Mouse (Mus musculus): Measurements from ENCODE around the gene Rpl19. TPM values are rescaled to one million over a fixed set of nuclear protein-coding genes. Genes with fewer than 3 reads are reported as not detected.

The Rpl19 gene
- polyA plus RNA-seq, 1 experiment from 2014 or later: 1,244 TPM

GRCm38 (mm10) chr11:97997387-97997960 is 29.0 kb upstream of the Rpl19 start:
- H3K27me3 ChIP-seq (ENCODE audit: control insufficient read depth, insufficient read depth, low read length): peaks cover 16% of the 10 kb centered on the region
- H3K9ac ChIP-seq (ENCODE audit: low read length): no peak overlapping the region
- H3K9me3 ChIP-seq (ENCODE audit: control insufficient read depth, low read length): no peaks in the 10 kb centered on the region
- DNase-seq (ENCODE audit: low spot score) (no peak), ATAC-seq (ENCODE audit: insufficient number of reproducible peaks, low FRiP score, low TSS enrichment, low read depth) (no peak)
- no peak overlapping the region for H3K4me3 ChIP-seq (ENCODE audit: low read depth, low read length)
- H3K4me1 ChIP-seq (ENCODE audit: control insufficient read depth, insufficient read depth, low read length): peaks cover 24% of the 10 kb centered on the region; the same call in 1 of the 2 replicates
- H3K27ac ChIP-seq (replicated peaks; ENCODE audit: low read depth, low read length): no peak overlapping the region
- H3K36me3 ChIP-seq (ENCODE audit: control insufficient read depth, insufficient read depth, low read length): no peaks in the 10 kb centered on the region
- no peak overlapping the region for H3K4me2 ChIP-seq (ENCODE audit: low read depth, severe bottlenecking)
- WGBS: 81% methylated on average over 8 of the region's 8 CpGs

GRCm38 (mm10) chr11:97998074-97998793 is 28.3 kb upstream of the Rpl19 start:
- H3K36me3 ChIP-seq (ENCODE audit: control insufficient read depth, insufficient read depth, low read length): no peaks in the 10 kb centered on the region
- H3K4me2 ChIP-seq (ENCODE audit: low read depth, severe bottlenecking): no peak overlapping the region
- no peak overlapping the region for H3K9ac ChIP-seq (ENCODE audit: low read length)
- no peak for DNase-seq (ENCODE audit: low spot score)
- WGBS: 80% methylated on average over 11 of the region's 11 CpGs
- no peak for ATAC-seq (ENCODE audit: insufficient number of reproducible peaks, low FRiP score, low TSS enrichment, low read depth)
- H3K4me3 ChIP-seq (ENCODE audit: low read depth, low read length): no peak overlapping the region
- H3K9me3 ChIP-seq (ENCODE audit: control insufficient read depth, low read length): no peaks in the 10 kb centered on the region
- peaks cover 16% of the 10 kb centered on the region for H3K27me3 ChIP-seq (ENCODE audit: control insufficient read depth, insufficient read depth, low read length)
- no peak overlapping the region for H3K27ac ChIP-seq (replicated peaks; ENCODE audit: low read depth, low read length)
- H3K4me1 ChIP-seq (ENCODE audit: control insufficient read depth, insufficient read depth, low read length): peaks cover 29% of the 10 kb centered on the region

- H3K27ac ChIP-seq (replicated peaks; ENCODE audit: low read depth, low read length): no peak overlapping the region
- H3K36me3 ChIP-seq (ENCODE audit: control insufficient read depth, insufficient read depth, low read length): no peaks in the 10 kb centered on the region
- ATAC-seq (ENCODE audit: insufficient number of reproducible peaks, low FRiP score, low TSS enrichment, low read depth) (no peak), DNase-seq (ENCODE audit: low spot score) (no peak)
- WGBS: 73% methylated on average over 7 of the region's 7 CpGs
- H3K9me3 ChIP-seq (ENCODE audit: control insufficient read depth, low read length): no peaks in the 10 kb centered on the region
- peaks cover 16% of the 10 kb centered on the region for H3K27me3 ChIP-seq (ENCODE audit: control insufficient read depth, insufficient read depth, low read length)
- H3K9ac ChIP-seq (ENCODE audit: low read length): no peak overlapping the region
- H3K4me3 ChIP-seq (ENCODE audit: low read depth, low read length): no peak overlapping the region
- peaks cover 29% of the 10 kb centered on the region for H3K4me1 ChIP-seq (ENCODE audit: control insufficient read depth, insufficient read depth, low read length)
- no peak overlapping the region for H3K4me2 ChIP-seq (ENCODE audit: low read depth, severe bottlenecking)
These were observed 27.5 kb upstream of the Rpl19 start for GRCm38 (mm10) chr11:97998898-97999608.

- Histone ChIP-seq H3K36me3 (ENCODE audit: control insufficient read depth, insufficient read depth, low read length) (no peaks in the 10 kb centered on the region), H3K9ac (ENCODE audit: low read length) (no peak overlapping the region), H3K27ac (replicated peaks; ENCODE audit: low read depth, low read length) (no peak overlapping the region), H3K4me3 (ENCODE audit: low read depth, low read length) (no peak overlapping the region), H3K9me3 (ENCODE audit: control insufficient read depth, low read length) (no peaks in the 10 kb centered on the region), H3K4me2 (ENCODE audit: low read depth, severe bottlenecking) (no peak overlapping the region), H3K27me3 (ENCODE audit: control insufficient read depth, insufficient read depth, low read length) (peaks cover 15% of the 10 kb centered on the region), H3K4me1 (ENCODE audit: control insufficient read depth, insufficient read depth, low read length) (peaks cover 26% of the 10 kb centered on the region)
- ATAC-seq (ENCODE audit: insufficient number of reproducible peaks, low FRiP score, low TSS enrichment, low read depth): no peak
- DNase-seq (ENCODE audit: low spot score): no peak
- WGBS: 60% methylated on average over 5 of the region's 5 CpGs
These were observed 26.8 kb upstream of the Rpl19 start for GRCm38 (mm10) chr11:97999748-98000147.

GRCm38 (mm10) chr11:98000378-98001140 is 26.0 kb upstream of the Rpl19 start:
- Histone ChIP-seq H3K27ac (replicated peaks; ENCODE audit: low read depth, low read length) (no peak overlapping the region), H3K4me3 (ENCODE audit: low read depth, low read length) (no peak overlapping the region), H3K9ac (ENCODE audit: low read length) (no peak overlapping the region), H3K4me1 (ENCODE audit: control insufficient read depth, insufficient read depth, low read length) (peaks cover 18% of the 10 kb centered on the region), H3K4me2 (ENCODE audit: low read depth, severe bottlenecking) (no peak overlapping the region), H3K27me3 (ENCODE audit: control insufficient read depth, insufficient read depth, low read length) (peaks cover 12% of the 10 kb centered on the region), H3K9me3 (ENCODE audit: control insufficient read depth, low read length) (no peaks in the 10 kb centered on the region), H3K36me3 (ENCODE audit: control insufficient read depth, insufficient read depth, low read length) (no peaks in the 10 kb centered on the region)
- no peak for ATAC-seq (ENCODE audit: insufficient number of reproducible peaks, low FRiP score, low TSS enrichment, low read depth)
- WGBS: 18% methylated on average over 7 of the region's 7 CpGs
- DNase-seq (ENCODE audit: low spot score): no peak

- peaks cover 12% of the 10 kb centered on the region for H3K27me3 ChIP-seq (ENCODE audit: control insufficient read depth, insufficient read depth, low read length)
- peaks cover 18% of the 10 kb centered on the region for H3K4me1 ChIP-seq (ENCODE audit: control insufficient read depth, insufficient read depth, low read length)
- ATAC-seq (ENCODE audit: insufficient number of reproducible peaks, low FRiP score, low TSS enrichment, low read depth): no peak
- H3K9me3 ChIP-seq (ENCODE audit: control insufficient read depth, low read length): no peaks in the 10 kb centered on the region
- WGBS: 20% methylated on average over 11 of the region's 11 CpGs
- no peak for DNase-seq (ENCODE audit: low spot score)
- H3K27ac ChIP-seq (replicated peaks; ENCODE audit: low read depth, low read length): no peak overlapping the region
- H3K4me3 ChIP-seq (ENCODE audit: low read depth, low read length): no peak overlapping the region
- H3K9ac ChIP-seq (ENCODE audit: low read length): no peak overlapping the region
- no peak overlapping the region for H3K4me2 ChIP-seq (ENCODE audit: low read depth, severe bottlenecking)
- H3K36me3 ChIP-seq (ENCODE audit: control insufficient read depth, insufficient read depth, low read length): no peaks in the 10 kb centered on the region
These were observed 25.1 kb upstream of the Rpl19 start for GRCm38 (mm10) chr11:98001351-98001824.

GRCm38 (mm10) chr11:98001986-98002385 is 24.5 kb upstream of the Rpl19 start:
- WGBS: 57% methylated on average over 6 of the region's 6 CpGs
- Histone ChIP-seq H3K4me3 (ENCODE audit: low read depth, low read length) (no peak overlapping the region), H3K27ac (replicated peaks; ENCODE audit: low read depth, low read length) (no peak overlapping the region), H3K9ac (ENCODE audit: low read length) (no peak overlapping the region), H3K27me3 (ENCODE audit: control insufficient read depth, insufficient read depth, low read length) (peaks cover 12% of the 10 kb centered on the region), H3K4me1 (ENCODE audit: control insufficient read depth, insufficient read depth, low read length) (peaks cover 18% of the 10 kb centered on the region), H3K9me3 (ENCODE audit: control insufficient read depth, low read length) (no peaks in the 10 kb centered on the region), H3K36me3 (ENCODE audit: control insufficient read depth, insufficient read depth, low read length) (no peaks in the 10 kb centered on the region), H3K4me2 (ENCODE audit: low read depth, severe bottlenecking) (no peak overlapping the region)
- ATAC-seq (ENCODE audit: insufficient number of reproducible peaks, low FRiP score, low TSS enrichment, low read depth) (no peak), DNase-seq (ENCODE audit: low spot score) (no peak)

GRCm38 (mm10) chr11:98002627-98003026 is 23.9 kb upstream of the Rpl19 start:
- Histone ChIP-seq H3K4me1 (ENCODE audit: control insufficient read depth, insufficient read depth, low read length) (peaks cover 18% of the 10 kb centered on the region), H3K4me2 (ENCODE audit: low read depth, severe bottlenecking) (peak overlapping the region; percentile 27), H3K27me3 (ENCODE audit: control insufficient read depth, insufficient read depth, low read length) (peaks cover 12% of the 10 kb centered on the region), H3K9me3 (ENCODE audit: control insufficient read depth, low read length) (no peaks in the 10 kb centered on the region), H3K27ac (replicated peaks; ENCODE audit: low read depth, low read length) (no peak overlapping the region), H3K36me3 (ENCODE audit: control insufficient read depth, insufficient read depth, low read length) (no peaks in the 10 kb centered on the region), H3K4me3 (ENCODE audit: low read depth, low read length) (peak overlapping the region; percentile 5; the same call in 1 of the 2 replicates), H3K9ac (ENCODE audit: low read length) (no peak overlapping the region)
- 2% methylated on average over 12 of the region's 12 CpGs for WGBS
- DNase-seq (ENCODE audit: low spot score): peak; percentile 92
- no peak for ATAC-seq (ENCODE audit: insufficient number of reproducible peaks, low FRiP score, low TSS enrichment, low read depth)

Data from limb, embryonic 11.5 days (tissue).